7 mouse cellular contexts compared by ENCODE assay signal in genomic region chr8:3392293-3392692, GRCm38 (mm10). TPM values are rescaled to one million over a fixed set of nuclear protein-coding genes. Genes with fewer than 3 reads are reported as not detected.
DNase-seq lines count a peak whose midpoint lies in the region; ATAC-seq and TF ChIP-seq lines count a peak whose summit lies in the region.

No protein-coding gene starts in this region.

- no peaks in the 10 kb centered on the region for H3K27me3 ChIP-seq in lung, embryonic 15.5 days
- H3K27me3 ChIP-seq in forebrain, embryonic 12.5 days, result no peaks in the 10 kb centered on the region
- no peaks in the 10 kb centered on the region for H3K27me3 ChIP-seq in limb, embryonic 14.5 days (ENCODE audit: control insufficient read depth, insufficient read depth, low read length)
- no peaks in the 10 kb centered on the region for H3K27me3 ChIP-seq in small intestine, adult 2 months (ENCODE audit: control insufficient read depth, insufficient read depth, low read length)

- 35% methylated on average over 4 of the region's 4 CpGs for WGBS in lung, embryonic 15.5 days
- 63% methylated on average over 4 of the region's 4 CpGs for WGBS in forebrain, embryonic 12.5 days
- WGBS in limb, embryonic 14.5 days, result 54% methylated on average over 4 of the region's 4 CpGs
- 43% methylated on average over 4 of the region's 4 CpGs for WGBS in small intestine, adult 2 months

- no peaks in the 10 kb centered on the region for H3K36me3 ChIP-seq in lung, embryonic 15.5 days
- H3K36me3 ChIP-seq in forebrain, embryonic 12.5 days (replicated peaks), result no peaks in the 10 kb centered on the region
- H3K36me3 ChIP-seq in limb, embryonic 14.5 days (ENCODE audit: control insufficient read depth, insufficient read depth, low read length), result no peaks in the 10 kb centered on the region
- H3K36me3 ChIP-seq in small intestine, adult 2 months (ENCODE audit: control insufficient read depth, insufficient read depth, low read length), result peaks cover 2% of the 10 kb centered on the region; the same call in 1 of the 2 replicates

- H3K4me3 ChIP-seq in lung, embryonic 15.5 days, result peak overlapping the region; percentile 84
- peak overlapping the region; percentile 76 for H3K4me3 ChIP-seq in forebrain, embryonic 12.5 days (replicated peaks)
- peak overlapping the region; percentile 73 for H3K4me3 ChIP-seq in limb, embryonic 14.5 days (replicated peaks; ENCODE audit: low read length)
- no peak overlapping the region; the same call in 1 of the 2 replicates for H3K4me3 ChIP-seq in small intestine, adult 2 months (ENCODE audit: low read depth, low read length)

- no peak for TF ChIP-seq POLR2A in limb, embryonic 14.5 days (IDR thresholded peaks at IDR 0.05; ENCODE audit: borderline replicate concordance, extremely low read depth, insufficient read depth, insufficient read length)
- TF ChIP-seq POLR2A in small intestine, adult 2 months (IDR thresholded peaks at IDR 0.05; ENCODE audit: low read depth, low read length), result no peak

- H3K4me2 ChIP-seq in lung, embryonic 15.5 days, result peak overlapping the region; percentile 77
- H3K4me2 ChIP-seq in forebrain, embryonic 12.5 days, result peak overlapping the region; percentile 79
- H3K4me2 ChIP-seq in limb, embryonic 14.5 days (replicated peaks; ENCODE audit: low read depth, low read length, severe bottlenecking), result peak overlapping the region; percentile 89

- no peak for ATAC-seq in lung, embryonic 15.5 days (ENCODE audit: borderline replicate concordance, extremely low read depth, low FRiP score, low TSS enrichment)
- no peak; the same call in 1 of the 2 replicates for ATAC-seq in forebrain, embryonic 12.5 days (ENCODE audit: low FRiP score)
- no peak for ATAC-seq in limb, embryonic 14.5 days (ENCODE audit: low FRiP score, low read depth)

- H3K4me1 ChIP-seq in lung, embryonic 15.5 days, result peaks cover 24% of the 10 kb centered on the region
- H3K4me1 ChIP-seq in forebrain, embryonic 12.5 days, result peaks cover 31% of the 10 kb centered on the region
- peaks cover 13% of the 10 kb centered on the region for H3K4me1 ChIP-seq in limb, embryonic 14.5 days (ENCODE audit: control insufficient read depth, insufficient read depth, low read length)
- peaks cover 9% of the 10 kb centered on the region; the same call in 1 of the 2 replicates for H3K4me1 ChIP-seq in small intestine, adult 2 months (ENCODE audit: control insufficient read depth, insufficient read depth, insufficient read length, low read length)

- no peaks in the 10 kb centered on the region for H3K9me3 ChIP-seq in lung, embryonic 15.5 days
- H3K9me3 ChIP-seq in forebrain, embryonic 12.5 days, result no peaks in the 10 kb centered on the region
- no peaks in the 10 kb centered on the region for H3K9me3 ChIP-seq in limb, embryonic 14.5 days (ENCODE audit: control insufficient read depth, low read length)

- no peak for DNase-seq in lung, adult 18-20 months
- DNase-seq in limb, embryonic 14.5 days (ENCODE audit: low spot score), result no peak
- DNase-seq in cerebellum, postnatal 25 days, result no peak
- DNase-seq in spleen, postnatal 10 days (ENCODE audit: low spot score in 2 of 2), result no peak

- H3K27ac ChIP-seq in lung, embryonic 15.5 days, result 0 out of 2 replicates have a peak overlapping the region, but pooled peaks have one; percentile 15
- H3K27ac ChIP-seq in forebrain, embryonic 12.5 days, result no peak overlapping the region
- H3K27ac ChIP-seq in limb, embryonic 14.5 days (replicated peaks; ENCODE audit: low read depth, low read length), result no peak overlapping the region
- peak overlapping the region; percentile 42; the same call in 1 of the 2 replicates for H3K27ac ChIP-seq in small intestine, adult 2 months (ENCODE audit: insufficient read depth, low read depth, low read length)

- no peak for TF ChIP-seq CTCF in small intestine, adult 2 months (IDR thresholded peaks at IDR 0.05; ENCODE audit: extremely low read depth, insufficient read length, insufficient replicate concordance, low read depth, low read length)

- H3K9ac ChIP-seq in lung, embryonic 15.5 days, result peak overlapping the region; percentile 80
- peak overlapping the region; percentile 79 for H3K9ac ChIP-seq in forebrain, embryonic 12.5 days
- H3K9ac ChIP-seq in limb, embryonic 14.5 days (ENCODE audit: low read depth, low read length, severe bottlenecking), result peak overlapping the region; percentile 77; the same call in 1 of the 2 replicates

RNA-seq across cellular contexts. Expression of gene Arhgef18, which starts 0.5 kb away (rescaled TPM):
- 6.7 and 7.8 TPM in 2 replicates for polyA plus RNA-seq in lung, embryonic 15.5 days (2015; fragmentation: Nextera tagmentation; extraction: Ambion mirVana)
- polyA plus RNA-seq in forebrain, embryonic 12.5 days (2016; fragmentation: Nextera tagmentation; extraction: Ambion mirVana), result 13.4 and 14.2 TPM in 2 replicates
- 23.1 and 26.3 TPM in 2 replicates for polyA plus RNA-seq in limb, embryonic 14.5 days (2012; rRNA removed)
- 9.4 and 12.3 TPM in 2 replicates for polyA plus RNA-seq in limb, embryonic 14.5 days (2014; fragmentation: Nextera tagmentation; extraction: Ambion mirVana)
- polyA plus RNA-seq in small intestine, adult 2 months (2012; rRNA removed), result 32.4 and 43.1 TPM in 2 replicates

RNA-seq across cellular contexts. Expression of gene A430078G23Rik, which starts 39.1 kb away (rescaled TPM):
- polyA plus RNA-seq in lung, embryonic 15.5 days (2015; fragmentation: Nextera tagmentation; extraction: Ambion mirVana), result 0.08 and 0.59 TPM in 2 replicates
- polyA plus RNA-seq in forebrain, embryonic 12.5 days (2016; fragmentation: Nextera tagmentation; extraction: Ambion mirVana), result 0.06 TPM in 1 of 2 replicates, not detected in the other
- polyA plus RNA-seq in limb, embryonic 14.5 days (2012; rRNA removed), result 0.13 and 0.18 TPM in 2 replicates
- 0.22 TPM in 1 of 2 replicates, not detected in the other for polyA plus RNA-seq in limb, embryonic 14.5 days (2014; fragmentation: Nextera tagmentation; extraction: Ambion mirVana)
- polyA plus RNA-seq in small intestine, adult 2 months (2012; rRNA removed), result 0.69 and 0.80 TPM in 2 replicates

Comparison
In these comparisons a context has a peak if more than half of its experiments do, and no peak if none do; other contexts are left out.
1. H3K27ac ChIP-seq: peak in lung, embryonic 15.5 days (single experiment) and small intestine, adult 2 months (single experiment); none in forebrain, embryonic 12.5 days (single experiment) and limb, embryonic 14.5 days (single experiment).
2. Peak in every context shown above with its lines, with median percentiles within 50 percentile points of each other: H3K4me2 ChIP-seq and H3K9ac ChIP-seq.